Mouse (Mus musculus) kidney, postnatal 10 days (tissue): ENCODE data around the gene Poldip2.

Source experiments
- DNase-seq: peaks from one replicate; pipeline ENCODE4 v3.0.0; 2021; ENCODE audit warnings: mixed read lengths

Gene Poldip2

DNA sequence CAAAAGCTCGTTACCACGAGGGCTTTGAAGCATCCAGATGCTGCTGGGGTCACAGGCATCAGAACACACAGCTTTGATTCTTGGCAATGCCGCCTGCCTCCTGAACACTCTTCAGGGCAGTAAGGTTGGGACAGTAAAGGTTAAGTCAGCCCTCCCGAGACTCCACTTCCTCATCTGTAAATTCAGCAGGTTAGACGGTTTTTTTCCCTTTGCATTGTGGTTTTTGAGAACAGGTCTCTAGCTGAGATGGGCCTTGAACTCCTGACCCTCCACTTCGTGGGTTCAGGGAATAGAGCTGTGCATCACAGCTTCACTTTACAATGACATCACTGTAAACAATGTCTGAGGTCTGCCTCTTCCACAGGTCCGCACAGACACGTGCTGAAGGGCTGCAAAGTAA lies 33.2 kb downstream of the Poldip2 start:
- DNase-seq: no peak

DNA sequence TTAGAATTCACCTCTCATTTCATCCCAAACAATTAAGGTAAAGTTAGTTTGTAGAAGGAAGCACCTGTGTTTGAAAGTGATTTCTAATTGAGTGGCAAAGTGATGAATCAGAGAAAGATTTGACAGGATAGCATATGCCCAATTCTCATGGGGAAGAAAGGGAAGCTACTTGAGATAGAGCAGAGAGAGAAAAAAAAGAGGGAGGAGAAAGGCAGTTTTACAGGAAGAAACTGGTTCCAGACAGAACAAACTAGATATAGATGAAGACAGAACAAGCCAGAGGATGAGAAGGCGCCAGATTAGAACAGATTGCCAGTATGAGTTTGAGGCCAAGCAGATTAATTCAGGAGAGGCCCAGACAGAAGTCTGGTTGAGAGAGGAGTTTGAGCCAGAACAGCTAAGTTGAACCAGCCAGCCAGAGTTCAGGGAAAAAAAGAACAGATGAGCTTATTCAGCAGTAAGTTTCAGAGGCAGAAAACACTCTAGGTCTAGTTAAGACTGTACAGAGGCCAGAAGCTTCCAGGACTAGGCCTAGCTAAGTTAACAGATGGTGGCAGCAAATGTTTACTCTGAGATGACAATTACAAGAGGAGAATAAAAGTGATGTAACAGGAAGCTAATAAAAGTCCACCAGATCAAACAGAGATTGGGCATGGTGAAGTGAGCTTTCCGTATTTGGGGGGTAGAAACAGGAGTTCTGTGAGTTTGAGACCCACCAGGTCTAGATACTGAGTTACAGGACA lies 35.9 kb downstream of the Poldip2 start:
- DNase-seq: no peak

- no peak for DNase-seq
Observed at GRCm38 (mm10) chr11:78549491-78549987, 37.5 kb downstream of the Poldip2 start.

- peak; percentile 97 for DNase-seq
Observed at GRCm38 (mm10) chr11:78550168-78551058, 38.4 kb downstream of the Poldip2 start, which contains the start of gene Tmem97. Tmem97 (minus strand) TSS chr11:78550777.

- DNase-seq: no peak
Observed at GRCm38 (mm10) chr11:78551059-78551398, 39.0 kb downstream of the Poldip2 start.

DNA sequence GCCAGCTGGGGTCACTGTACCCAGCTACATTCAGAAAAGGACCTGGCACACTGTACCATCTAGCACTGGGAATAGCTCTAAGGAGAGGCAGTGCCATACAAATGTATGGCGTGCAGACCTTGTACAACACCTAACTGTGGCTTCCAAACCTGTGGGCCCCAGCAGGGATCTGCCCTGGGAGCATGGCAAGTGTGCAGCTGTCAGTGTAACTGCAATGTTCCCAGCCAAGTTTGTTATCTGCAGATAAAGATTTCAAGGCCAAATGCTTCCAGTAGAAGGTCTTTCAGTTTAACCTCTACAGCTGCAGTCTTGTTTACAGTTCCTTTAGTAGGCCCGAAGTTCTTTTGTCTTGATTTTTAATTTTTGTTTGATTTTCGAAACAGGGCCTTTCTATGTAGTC lies 43.6 kb downstream of the Poldip2 start:
- DNase-seq: no peak

GRCm38 (mm10) chr11:78556070-78556469 lies 44.1 kb downstream of the Poldip2 start:
- no peak for DNase-seq

- peak; percentile 39 for DNase-seq
Observed at GRCm38 (mm10) chr11:78557241-78557640, 45.2 kb downstream of the Poldip2 start.

- DNase-seq: peak; percentile 88
Observed at GRCm38 (mm10) chr11:78560447-78560846, 48.5 kb downstream of the Poldip2 start.

DNA sequence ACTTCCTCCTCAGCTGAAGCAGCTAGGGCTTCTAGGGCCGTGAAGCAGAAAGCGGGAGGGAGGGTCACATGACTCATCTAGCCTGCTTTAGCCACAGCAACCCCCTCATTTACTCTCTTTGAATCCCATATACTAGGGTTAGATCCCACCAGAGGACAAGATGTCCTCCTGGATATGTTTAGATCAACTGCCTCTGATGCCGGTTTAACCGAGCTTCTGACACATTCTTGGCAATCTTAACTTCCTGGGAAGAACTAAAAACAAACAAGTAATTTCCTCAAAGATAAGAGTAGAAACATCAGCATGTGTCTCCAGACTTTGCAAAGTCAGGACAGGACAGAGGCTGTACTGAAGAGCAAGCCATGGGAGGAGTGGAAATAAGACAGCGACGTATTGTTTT lies 54.8 kb downstream of the Poldip2 start:
- DNase-seq: peak; percentile 48

- no peak for DNase-seq
Observed at GRCm38 (mm10) chr11:78567614-78568013, 55.6 kb downstream of the Poldip2 start.

- no peak for DNase-seq
Observed at GRCm38 (mm10) chr11:78568827-78569226, 56.8 kb downstream of the Poldip2 start.

- peak; percentile 40 for DNase-seq
Observed at GRCm38 (mm10) chr11:78569806-78570205, 57.8 kb downstream of the Poldip2 start.

GRCm38 (mm10) chr11:78571441-78571840 lies 59.4 kb downstream of the Poldip2 start:
- DNase-seq: no peak

- no peak for DNase-seq
Observed at GRCm38 (mm10) chr11:78571854-78572253, 59.9 kb downstream of the Poldip2 start.
